Mouse (Mus musculus): Measurements from ENCODE around the gene Snx11.

DNA sequence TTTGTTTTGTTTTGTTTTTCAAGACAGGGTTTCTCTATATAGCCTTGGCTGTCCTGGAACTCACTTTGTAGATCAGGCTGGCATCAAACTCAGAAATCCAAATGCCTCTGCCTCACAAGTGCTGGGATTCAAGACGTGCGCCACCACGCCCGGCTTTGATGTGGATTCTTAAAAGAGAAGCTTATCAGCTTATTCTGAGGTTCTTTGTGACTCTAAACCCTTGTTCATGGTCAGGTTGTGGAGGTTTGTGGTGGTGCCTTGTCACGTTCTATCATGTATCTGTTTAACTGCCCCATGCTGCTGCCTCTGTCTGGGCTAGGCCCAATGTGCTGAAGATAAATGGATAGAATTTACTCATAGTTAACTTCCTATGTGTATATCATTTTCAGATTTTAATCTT, 28.2 kb upstream of the Snx11 start:
- TF ChIP-seq CTCF (IDR thresholded peaks at IDR 0.05; ENCODE audit: control insufficient read depth, insufficient read depth, insufficient read length) (no peak), MAX (IDR thresholded peaks at IDR 0.05) (no peak), MYOD1 (IDR thresholded peaks at IDR 0.05; ENCODE audit: control insufficient read depth, insufficient read length, low read depth) (no peak), MYOG (IDR thresholded peaks at IDR 0.05; ENCODE audit: control insufficient read depth, extremely low read depth, insufficient read length) (no peak), CEBPB (IDR thresholded peaks at IDR 0.05; ENCODE audit: low read depth) (no peak), FOSL1 (IDR thresholded peaks at IDR 0.05; ENCODE audit: insufficient read depth, low read length, poor library complexity, severe bottlenecking) (no peak)
